Mouse (Mus musculus) skeletal muscle tissue, postnatal 0 days (tissue): Measurements from ENCODE around the gene Crispld2. TPM values are rescaled to one million over a fixed set of nuclear protein-coding genes. Genes with fewer than 3 reads are reported as not detected.

Source experiments
- polyA plus RNA-seq: library from polyadenylated mRNA; unstranded; fragments of >200 nt; fragmentation: Nextera tagmentation; extraction: Ambion mirVana; gene quantifications from 2 replicates; pipeline ENCODE4 v1.2.1, GENCODE M21; 2015

The Crispld2 gene
- 1.7 and 1.9 TPM in 2 replicates for polyA plus RNA-seq

GRCm38 (mm10) chr8:119992249-119992648 is at the start of gene Crispld2:
Gene Crispld2, plus strand, starts transcription at chr8:119992438.

GRCm38 (mm10) chr8:120101068-120101972 is 109.1 kb downstream of the Crispld2 start, which contains the start of gene Zdhhc7:
Gene Zdhhc7, minus strand, starts transcription at chr8:120101482.

Other genes starting within 250 kb of the Crispld2 start
- 4.5 and 5.3 TPM in 2 replicates for gene Tldc1, start 214.0 kb upstream of the Crispld2 start, polyA plus RNA-seq
- gene Cotl1, start 151.9 kb upstream of the Crispld2 start, polyA plus RNA-seq: 25.2 and 31.5 TPM in 2 replicates
- gene Klhl36, start 130.2 kb upstream of the Crispld2 start, polyA plus RNA-seq: 4.3 and 4.4 TPM in 2 replicates
- gene Usp10, start 82.1 kb upstream of the Crispld2 start, polyA plus RNA-seq: 34.7 and 35.7 TPM in 2 replicates
- not detected in 2 replicates for gene Gm20388, start 81.6 kb upstream of the Crispld2 start, polyA plus RNA-seq
- gene Zdhhc7, start 109.0 kb downstream of the Crispld2 start, polyA plus RNA-seq: 26.8 and 28.5 TPM in 2 replicates
- gene 6430548M08Rik, start 121.7 kb downstream of the Crispld2 start, polyA plus RNA-seq: 5.7 and 6.8 TPM in 2 replicates
- 0.15 TPM in 1 of 2 replicates, not detected in the other for gene Fam92b, start 185.0 kb downstream of the Crispld2 start, polyA plus RNA-seq
- gene Gse1, start 236.0 kb downstream of the Crispld2 start, polyA plus RNA-seq: 4.0 and 5.0 TPM in 2 replicates